Mouse (Mus musculus) mature B cell (primary cell): Measurements from ENCODE around the gene Med13l.

Experiments used
- in situ Hi-C: fragments of 300-500 bp; cut with MboI; formaldehyde crosslinking; loops from 2 replicates; pipeline ENCODE4 v1.14.3; 2019

The Med13l gene

DNA sequence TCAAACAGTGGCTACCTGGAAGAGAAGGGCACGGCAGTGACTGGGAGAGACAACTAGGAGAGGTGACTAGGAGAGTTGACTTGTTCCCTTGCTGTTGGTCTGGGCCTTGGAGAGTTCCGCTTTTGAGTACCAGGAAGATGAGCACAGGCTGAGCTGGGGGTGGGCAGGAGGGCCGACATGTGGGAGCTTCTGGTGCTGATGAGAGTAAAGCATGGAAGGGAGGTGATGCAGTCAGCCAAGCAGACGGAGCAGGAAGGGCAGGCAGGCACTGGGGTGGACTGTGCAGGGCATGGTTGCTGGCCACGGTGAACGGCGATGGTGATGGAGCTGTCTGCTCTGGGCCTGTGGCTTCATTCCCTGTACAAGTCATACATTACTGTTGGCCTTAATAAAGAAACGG, 172.2 kb downstream of the Med13l start:
- in situ Hi-C loops: no loop called here

DNA sequence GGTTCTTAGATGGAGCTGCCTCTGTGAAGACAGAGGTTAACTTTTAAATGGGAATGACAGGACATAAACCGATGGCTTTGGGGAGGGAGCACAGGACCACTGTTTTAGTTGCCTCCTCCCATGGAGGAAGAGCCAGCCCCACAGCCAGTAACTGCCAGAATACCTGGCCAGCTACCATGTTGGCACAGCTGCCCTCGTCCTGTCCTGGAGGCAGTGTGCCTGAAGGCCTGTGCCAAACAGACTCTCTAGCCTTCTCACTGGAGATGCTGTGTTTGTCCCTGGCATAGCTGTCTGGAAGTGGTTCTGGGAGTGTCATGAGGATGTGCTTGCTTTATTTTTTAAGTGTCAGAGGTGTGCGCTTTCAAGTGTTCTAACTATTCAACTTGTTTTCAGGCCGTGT, 173.1 kb downstream of the Med13l start:
- in situ Hi-C loops: no loop called here

GRCm38 (mm10) chr5:118734455-118734854, 174.0 kb downstream of the Med13l start:
- in situ Hi-C loops: no loop called here

GRCm38 (mm10) chr5:118735738-118736137, 175.3 kb downstream of the Med13l start:
- in situ Hi-C loops: no loop called here

DNA sequence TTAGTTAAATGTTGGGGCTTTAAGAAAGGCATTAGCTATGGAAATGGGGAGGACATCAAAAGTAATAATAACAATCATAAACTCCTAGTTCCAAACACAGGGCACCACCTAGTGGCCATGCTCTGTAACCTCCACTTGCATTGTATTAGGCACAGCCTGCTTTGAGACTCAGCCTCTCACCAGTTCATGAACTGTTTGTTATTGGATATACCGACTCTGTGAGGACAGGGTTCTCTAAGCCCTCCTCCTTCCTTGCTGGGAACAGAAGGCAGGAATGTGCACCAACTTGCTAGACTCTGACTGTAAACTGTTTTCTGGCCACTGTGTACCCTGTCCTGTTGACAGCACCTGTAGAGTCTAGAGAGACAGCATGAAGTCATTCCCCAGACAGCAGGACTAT, 177.1 kb downstream of the Med13l start:
- in situ Hi-C loops: no loop called here

DNA sequence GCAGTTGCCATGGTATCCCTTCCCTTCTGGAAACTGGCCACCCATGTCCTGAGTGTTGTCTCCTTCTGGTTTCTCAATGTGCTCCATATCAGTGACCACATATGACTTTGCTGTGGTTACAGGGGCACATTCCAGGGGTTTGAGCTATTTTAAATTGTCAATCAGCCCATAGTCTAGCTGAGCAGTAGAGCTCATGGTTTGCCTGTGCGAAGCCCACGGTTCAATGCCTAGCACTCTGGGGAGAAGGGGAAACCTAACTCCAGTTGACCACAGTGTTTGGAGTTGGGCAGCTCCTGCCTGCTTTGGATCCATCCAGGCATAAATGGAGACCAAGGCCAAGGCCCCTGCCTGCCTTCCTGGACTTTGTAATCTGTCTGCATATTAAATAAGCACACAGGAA, 182.6 kb downstream of the Med13l start:
- in situ Hi-C loops: no loop called here

DNA sequence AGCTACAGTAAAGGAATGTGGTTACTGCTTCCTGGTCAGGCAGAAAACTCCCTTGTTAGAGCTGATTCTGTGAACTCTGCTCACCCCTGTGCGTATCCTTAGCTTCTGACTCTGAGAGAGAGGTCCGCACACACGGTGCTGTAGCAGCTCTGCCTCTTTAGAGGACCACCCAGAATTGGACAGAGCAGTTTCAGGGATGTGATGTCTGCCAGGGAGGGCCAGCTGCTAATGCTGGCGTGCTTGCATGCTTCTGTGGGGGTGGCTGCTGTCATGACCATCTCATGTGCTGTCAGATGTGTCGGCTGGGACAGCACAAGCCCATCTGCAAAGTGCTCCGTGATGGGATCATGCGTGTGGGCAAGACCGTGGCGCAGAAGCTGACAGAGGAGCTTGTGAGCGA, 186.5 kb downstream of the Med13l start:
- in situ Hi-C loops: no loop called here

- in situ Hi-C loops: no loop called here
These were observed 191.1 kb downstream of the Med13l start for GRCm38 (mm10) chr5:118751446-118752179.

DNA sequence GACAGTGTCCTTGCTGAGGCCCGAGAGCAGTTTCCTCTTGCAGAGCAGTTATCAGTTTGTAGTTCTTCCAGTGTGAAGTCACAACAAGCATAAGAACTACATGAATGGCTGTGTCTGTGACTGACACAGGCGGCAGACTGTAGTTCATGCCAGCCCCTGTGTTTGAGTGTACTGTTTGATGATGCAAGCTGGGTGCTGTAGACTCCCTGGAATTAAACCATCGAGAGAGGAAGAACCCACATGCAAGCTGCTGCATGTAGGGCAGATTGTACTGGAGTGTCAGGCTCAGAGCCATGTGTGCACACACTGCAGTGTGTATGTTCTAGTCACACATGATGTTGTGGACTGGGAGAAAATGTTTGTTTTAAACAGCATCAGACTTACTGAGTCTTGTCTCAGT, 192.4 kb downstream of the Med13l start:
- in situ Hi-C loops: no loop called here

DNA sequence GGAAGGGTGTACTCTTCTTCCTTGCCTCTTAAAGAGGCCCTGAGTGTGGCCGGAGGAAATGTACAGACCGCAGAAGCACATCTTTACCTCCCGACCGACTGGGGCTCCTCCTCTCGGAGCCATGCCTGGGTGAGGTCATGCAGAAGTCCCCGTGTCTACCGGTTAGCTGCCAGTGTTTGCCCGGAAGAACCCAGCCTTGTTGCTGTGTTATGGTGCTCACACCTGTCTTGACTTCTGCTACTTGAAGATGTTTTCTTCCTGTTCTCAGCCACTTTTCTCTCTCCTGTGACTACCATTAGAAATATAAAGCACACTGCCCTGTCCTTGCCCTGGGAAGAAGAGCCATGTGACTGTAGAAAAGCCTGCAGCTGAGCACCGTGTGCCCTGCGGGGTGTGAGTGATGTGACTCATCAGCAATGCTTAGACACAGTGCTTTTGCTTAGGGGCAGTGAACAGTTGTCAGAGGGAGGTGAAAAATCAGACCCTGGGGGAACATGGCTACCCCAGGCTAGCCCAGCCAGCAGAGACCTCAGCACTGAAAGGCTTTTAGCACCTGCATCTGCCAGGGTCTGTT, 193.1 kb downstream of the Med13l start:
- in situ Hi-C loops: no loop called here

DNA sequence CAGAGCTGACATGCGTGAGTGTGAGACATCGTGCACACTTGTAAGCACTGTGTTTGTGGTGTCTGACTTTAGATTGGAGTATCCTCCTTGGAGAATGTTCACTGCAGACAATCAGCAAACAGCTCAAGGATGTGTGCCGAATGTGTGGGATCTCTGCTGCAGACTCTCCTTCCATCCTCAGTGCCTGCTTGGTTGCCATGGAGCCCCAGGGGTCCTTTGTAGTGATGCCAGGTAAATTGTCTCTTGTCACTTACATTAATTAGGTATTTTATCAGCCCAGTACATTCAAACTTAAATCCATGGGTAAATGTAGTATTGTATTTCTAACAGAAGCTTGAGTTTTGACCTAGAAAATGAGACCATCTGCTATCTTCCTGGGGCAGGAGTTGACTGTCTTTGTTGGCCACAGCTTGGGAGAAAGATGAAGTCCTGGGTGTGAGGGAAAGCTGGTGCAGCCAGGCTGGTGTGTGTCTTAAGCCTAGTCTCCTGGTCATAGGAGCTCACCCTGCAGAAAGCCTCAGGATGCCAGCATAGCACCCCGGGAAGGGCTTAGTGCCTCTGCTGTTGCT, 193.8 kb downstream of the Med13l start:
- in situ Hi-C loops: no loop called here

DNA sequence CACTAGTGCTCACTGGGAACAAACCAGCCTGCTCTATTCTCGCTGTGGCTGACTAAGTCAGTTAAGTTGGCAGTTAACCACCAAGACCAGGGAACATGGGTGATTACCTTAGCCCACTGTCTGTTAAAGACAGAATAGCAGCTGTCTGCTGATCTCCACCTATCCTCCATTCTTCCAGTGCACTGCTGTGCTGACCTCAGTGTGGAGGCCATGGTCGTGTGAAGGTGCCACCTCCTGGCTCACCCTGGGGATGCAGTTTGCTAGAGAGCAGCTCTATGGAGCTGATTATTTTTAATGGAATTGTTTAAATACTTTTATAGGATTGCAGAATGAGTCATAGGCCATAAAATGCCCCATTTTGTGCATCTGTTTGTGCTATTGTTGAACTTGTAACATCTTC, 195.6 kb downstream of the Med13l start:
- in situ Hi-C loops: no loop called here

DNA sequence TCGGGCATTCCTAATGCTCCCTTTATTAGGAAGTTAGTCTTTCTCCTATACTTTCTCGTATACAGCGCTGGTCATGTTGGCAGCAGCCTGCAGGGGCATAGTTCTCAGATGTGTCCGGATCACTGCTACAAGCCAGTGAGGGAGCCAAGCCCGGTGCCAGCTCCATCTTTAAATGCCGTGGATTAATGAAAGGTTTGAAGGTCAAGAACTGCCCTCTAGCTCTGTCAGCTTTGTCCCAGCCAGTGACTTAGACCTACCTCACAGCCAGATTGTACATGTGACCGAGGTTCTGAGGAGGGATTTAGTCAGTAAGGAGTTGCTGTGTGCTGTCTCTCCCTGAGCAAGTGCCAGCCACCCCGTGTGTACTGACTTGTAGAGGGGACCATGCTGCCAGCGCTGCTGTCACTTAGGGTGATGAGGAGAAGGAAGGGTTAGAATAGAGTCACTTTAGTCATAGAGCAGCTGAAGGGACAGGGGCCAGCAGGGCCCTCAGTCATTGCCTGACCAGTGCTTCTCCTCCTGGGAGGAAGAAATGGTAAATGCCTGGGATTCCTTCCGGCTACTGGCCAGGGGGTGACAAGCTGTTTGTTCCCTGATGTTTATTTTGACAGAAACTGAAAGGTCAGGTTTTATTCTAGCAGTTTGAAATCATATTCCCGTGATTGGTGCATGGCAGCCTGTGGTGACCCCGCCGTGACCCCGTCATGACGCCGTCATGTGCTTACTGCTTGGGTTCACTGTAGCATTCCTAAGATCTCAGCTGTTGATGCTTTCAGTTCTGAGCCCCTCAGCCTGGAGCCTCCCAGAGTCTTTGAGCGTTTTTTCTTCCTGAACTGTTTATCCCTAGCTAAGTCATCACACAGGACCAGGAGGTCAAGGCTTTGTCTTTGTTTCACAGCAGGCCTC, 197.2 kb downstream of the Med13l start:
- in situ Hi-C loops: no loop called here

GRCm38 (mm10) chr5:118760986-118761385, 200.5 kb downstream of the Med13l start:
- in situ Hi-C loops: no loop called here

GRCm38 (mm10) chr5:118762499-118763185, 202.2 kb downstream of the Med13l start:
- in situ Hi-C loops: no loop called here

GRCm38 (mm10) chr5:118763353-118763752, 202.9 kb downstream of the Med13l start:
- in situ Hi-C loops: no loop called here

DNA sequence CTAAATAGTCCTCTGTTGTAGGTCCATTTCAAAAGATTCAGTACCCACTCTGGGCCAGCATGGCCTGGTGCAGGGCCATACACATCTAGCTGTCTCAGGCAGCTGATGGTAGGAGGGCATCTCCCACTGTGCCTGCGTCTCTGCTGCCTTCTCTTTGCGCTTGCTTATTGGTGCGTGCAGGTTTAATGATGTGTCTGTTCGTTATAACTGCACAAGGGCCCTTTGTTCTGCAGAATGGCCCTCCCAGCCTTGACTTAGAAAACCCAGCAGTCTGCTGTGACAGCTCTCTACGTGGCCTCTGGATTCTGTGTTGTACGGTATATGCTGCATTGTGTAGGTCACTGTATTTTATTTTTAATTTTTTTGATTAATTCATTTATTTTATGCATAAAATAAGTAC, 208.7 kb downstream of the Med13l start:
- in situ Hi-C loops: no loop called here

GRCm38 (mm10) chr5:118773866-118774265, 213.4 kb downstream of the Med13l start:
- in situ Hi-C loops: no loop called here

DNA sequence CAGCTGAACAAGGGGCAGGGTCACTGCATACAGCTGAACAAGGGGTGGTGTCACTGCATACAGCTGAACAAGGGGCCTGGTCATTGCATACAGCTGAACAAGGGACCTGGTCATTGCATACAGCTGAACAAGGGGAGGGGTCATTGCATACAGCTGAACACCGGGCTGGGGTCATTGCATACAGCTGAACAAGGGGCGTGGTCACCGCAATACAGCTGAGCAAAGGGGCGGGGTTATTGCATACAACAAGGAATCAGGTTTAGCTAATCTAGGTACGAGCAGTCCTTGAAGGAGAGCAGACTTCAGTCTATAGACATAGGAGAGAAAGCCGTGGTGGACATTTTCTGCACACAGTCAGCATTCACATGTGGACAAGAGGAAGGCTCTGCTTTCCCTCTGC, 215.9 kb downstream of the Med13l start:
- in situ Hi-C loops: loop anchor here (25.0 kb wide), 1 partner anchor 936 kb away; no protein-coding TSS in a partner anchor

- in situ Hi-C loops: loop anchor here (25.0 kb wide), 1 partner anchor 931 kb away; no protein-coding TSS in a partner anchor
These were observed 221.1 kb downstream of the Med13l start for GRCm38 (mm10) chr5:118781598-118781997.

- in situ Hi-C loops: loop anchor here (25.0 kb wide), 1 partner anchor 930 kb away; no protein-coding TSS in a partner anchor
These were observed 221.7 kb downstream of the Med13l start for GRCm38 (mm10) chr5:118782139-118782538.

- in situ Hi-C loops: loop anchor here (25.0 kb wide), 1 partner anchor 923 kb away; no protein-coding TSS in a partner anchor
These were observed 228.7 kb downstream of the Med13l start for GRCm38 (mm10) chr5:118789226-118789625.
